ENCODE assay signal across 8 mouse cellular contexts in genomic region chr2:170401211-170401799, GRCm38 (mm10). TPM values are rescaled to one million over a fixed set of nuclear protein-coding genes. Genes with fewer than 3 reads are reported as not detected.
DNase-seq lines count a peak whose midpoint lies in the region; ATAC-seq lines count a peak whose summit lies in the region.

No protein-coding gene starts in this region.

- no peak overlapping the region for H3K27ac ChIP-seq in embryonic facial prominence, embryonic 12.5 days
- H3K27ac ChIP-seq in heart, embryonic 10.5 days = peak overlapping the region; percentile 72; the same call in 1 of the 2 replicates
- H3K27ac ChIP-seq in kidney, embryonic 16.5 days (ENCODE audit: low read length) = no peak overlapping the region

- peak overlapping the region; percentile 54 for H3K4me2 ChIP-seq in embryonic facial prominence, embryonic 12.5 days (replicated peaks)
- peak overlapping the region; percentile 61 for H3K4me2 ChIP-seq in kidney, embryonic 16.5 days (replicated peaks; ENCODE audit: low read depth, low read length)

- no peaks in the 10 kb centered on the region for H3K27me3 ChIP-seq in embryonic facial prominence, embryonic 12.5 days
- H3K27me3 ChIP-seq in heart, embryonic 10.5 days (ENCODE audit: insufficient read depth, poor library complexity, severe bottlenecking) = peaks cover 17% of the 10 kb centered on the region
- no peaks in the 10 kb centered on the region for H3K27me3 ChIP-seq in kidney, embryonic 16.5 days (ENCODE audit: insufficient read depth, low read length)

- no peak; the same call in 1 of the 2 replicates for ATAC-seq in embryonic facial prominence, embryonic 12.5 days (ENCODE audit: insufficient number of reproducible peaks, insufficient read depth, low FRiP score, low TSS enrichment)
- peak; percentile 69; the same call in 1 of the 2 replicates for ATAC-seq in kidney, embryonic 16.5 days (ENCODE audit: low FRiP score, low TSS enrichment)
- peak; percentile 64 for ATAC-seq in monocyte, adult 5-6 weeks (replicated peaks; ENCODE audit: insufficient number of reproducible peaks, low FRiP score, low TSS enrichment, poor library complexity, severe bottlenecking)

- H3K4me3 ChIP-seq in embryonic facial prominence, embryonic 12.5 days = peak overlapping the region; percentile 28
- H3K4me3 ChIP-seq in heart, embryonic 10.5 days = peak overlapping the region; percentile 58
- H3K4me3 ChIP-seq in kidney, embryonic 16.5 days (ENCODE audit: low read length) = peak overlapping the region; percentile 37

- peaks cover 21% of the 10 kb centered on the region for H3K4me1 ChIP-seq in embryonic facial prominence, embryonic 12.5 days
- peaks cover 18% of the 10 kb centered on the region for H3K4me1 ChIP-seq in heart, embryonic 10.5 days
- peaks cover 21% of the 10 kb centered on the region for H3K4me1 ChIP-seq in kidney, embryonic 16.5 days (ENCODE audit: insufficient read depth, low read length)

- 2% methylated on average over 17 of the region's 17 CpGs for WGBS in embryonic facial prominence, embryonic 12.5 days
- WGBS in heart, embryonic 10.5 days = 2% methylated on average over 17 of the region's 17 CpGs
- 1% methylated on average over 17 of the region's 17 CpGs for WGBS in kidney, embryonic 16.5 days

- no peak overlapping the region for H3K9ac ChIP-seq in embryonic facial prominence, embryonic 12.5 days
- peak overlapping the region; percentile 42 for H3K9ac ChIP-seq in kidney, embryonic 16.5 days (replicated peaks; ENCODE audit: low read length)

- peak; percentile 56 to 57 for DNase-seq in urinary bladder, adult 18-20 months (ENCODE audit: low spot score in 2 of 2)
- no peak for DNase-seq in urinary bladder, postnatal 10 days (ENCODE audit: low spot score)
- peak; percentile 85 for DNase-seq in heart, embryonic 10.5 days (ENCODE audit: low spot score)
- DNase-seq in liver = peak; percentile 66
- DNase-seq in spleen, postnatal 4 days (ENCODE audit: low spot score in 2 of 2) = peak; percentile 44 to 84

- no peaks in the 10 kb centered on the region for H3K9me3 ChIP-seq in embryonic facial prominence, embryonic 12.5 days
- peaks cover 2% of the 10 kb centered on the region; the same call in 1 of the 2 replicates for H3K9me3 ChIP-seq in heart, embryonic 10.5 days
- H3K9me3 ChIP-seq in kidney, embryonic 16.5 days (ENCODE audit: low read length) = peaks cover 3% of the 10 kb centered on the region; the same call in 1 of the 2 replicates

- no peaks in the 10 kb centered on the region for H3K36me3 ChIP-seq in embryonic facial prominence, embryonic 12.5 days
- H3K36me3 ChIP-seq in heart, embryonic 10.5 days = no peaks in the 10 kb centered on the region
- no peaks in the 10 kb centered on the region for H3K36me3 ChIP-seq in kidney, embryonic 16.5 days (ENCODE audit: insufficient read depth, low read length)

RNA-seq across cellular contexts. Expression of gene Bcas1, which starts 26.3 kb away (rescaled TPM):
- 1.2 and 1.3 TPM in 2 replicates for polyA plus RNA-seq in embryonic facial prominence, embryonic 12.5 days (2016; fragmentation: Nextera tagmentation; extraction: Ambion mirVana)
- polyA plus RNA-seq in heart, embryonic 10.5 days (2016; fragmentation: Nextera tagmentation; extraction: Ambion mirVana) = 1.5 and 3.0 TPM in 2 replicates
- polyA plus RNA-seq in kidney, embryonic 16.5 days (2015; fragmentation: Nextera tagmentation; extraction: Ambion mirVana) = 0.66 and 1.0 TPM in 2 replicates
- total RNA-seq in monocyte, adult 5-6 weeks (2017) = 1.2 to 1.3 TPM in 2 of 3 replicates, not detected in the other
